Mouse (Mus musculus) urinary bladder, postnatal 4 days (tissue): Measurements from ENCODE around the gene Prkaca.
"Not testable (repeated sequence)": the region's sequence is repeated elsewhere in the genome, so short reads cannot be mapped to it uniquely, and the experiment has no call there.

Source experiments
- DNase-seq, 2 experiments: peaks; one replicate each; pipeline ENCODE4 v3.0.0; 2021 to 2022; ENCODE audit warnings: low spot score in 2 of 2

Gene Prkaca

DNA sequence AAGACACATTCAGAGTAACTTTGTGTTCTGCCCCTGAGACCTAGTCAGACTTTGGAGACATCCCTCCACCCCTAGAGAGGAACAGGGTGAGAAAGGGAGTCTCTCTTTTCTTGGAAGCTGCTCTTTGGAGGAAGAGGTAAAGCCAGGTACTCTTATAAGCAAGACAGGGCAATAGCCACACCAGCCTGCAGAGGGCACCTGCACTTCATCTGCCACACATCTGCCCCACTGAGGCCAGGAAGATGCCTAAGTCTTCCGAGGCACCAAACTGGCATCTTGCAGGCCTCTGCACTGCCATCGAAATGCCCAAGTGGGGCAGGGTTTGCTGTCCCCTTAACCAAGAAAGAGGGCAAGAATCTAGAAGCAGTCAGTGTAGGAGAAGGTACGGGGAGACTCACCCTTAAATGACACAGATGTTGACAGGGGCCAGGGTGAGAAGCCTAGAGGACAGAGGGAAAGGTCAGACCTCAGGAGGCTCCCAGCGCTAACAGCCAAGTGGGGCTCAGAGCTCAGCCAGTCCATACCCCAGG is 3.4 kb downstream of the Prkaca start:
- DNase-seq, result no peak

DNA sequence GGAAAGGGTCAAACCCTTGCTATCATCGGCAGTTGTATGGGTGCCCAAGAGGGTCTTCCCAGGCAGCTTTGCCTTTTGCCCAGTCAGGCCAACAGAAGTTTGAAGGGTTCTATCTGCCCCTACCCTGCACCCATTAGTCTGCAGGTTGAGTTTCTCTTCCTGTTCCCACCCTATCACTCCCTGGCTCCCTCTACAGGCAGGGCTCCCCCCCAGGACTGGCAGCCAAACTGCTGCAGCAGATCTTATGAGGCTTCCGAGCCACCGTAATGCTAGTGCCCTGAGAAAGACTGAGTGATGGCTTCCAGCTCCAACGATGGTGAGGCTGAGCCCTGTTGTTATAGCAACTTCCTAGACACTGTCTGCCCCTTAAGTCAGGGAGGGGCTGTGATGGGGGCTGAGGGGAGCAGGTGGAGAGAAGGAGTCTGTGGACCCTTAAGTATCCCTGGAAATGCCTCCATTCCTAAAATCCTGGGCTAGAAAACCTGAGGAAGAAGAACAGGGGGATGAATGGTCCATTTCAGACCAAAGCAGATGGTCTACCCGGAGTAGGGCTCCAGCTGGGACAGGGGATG is 4.1 kb downstream of the Prkaca start:
- DNase-seq, result no peak

DNA sequence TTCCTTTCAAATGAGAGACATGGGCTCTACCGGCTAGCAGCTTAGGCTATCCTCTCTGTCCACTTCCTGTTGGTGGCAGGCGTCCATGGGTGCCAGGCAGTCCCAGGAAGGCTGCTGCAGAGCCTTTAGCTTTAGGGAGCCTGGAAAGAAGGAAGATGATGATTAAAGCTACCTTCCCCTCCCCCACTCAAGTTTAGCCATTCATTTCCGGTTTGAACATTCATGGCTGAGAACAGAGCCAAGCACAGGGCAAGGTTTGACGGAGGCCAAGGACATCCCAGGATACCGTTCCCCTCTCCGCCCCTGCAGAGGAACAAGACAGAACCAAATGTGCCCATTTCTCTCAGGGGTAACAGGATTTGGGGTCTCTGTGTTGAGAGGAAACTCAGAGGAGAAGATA is 4.9 kb downstream of the Prkaca start:
- no peak for DNase-seq

DNA sequence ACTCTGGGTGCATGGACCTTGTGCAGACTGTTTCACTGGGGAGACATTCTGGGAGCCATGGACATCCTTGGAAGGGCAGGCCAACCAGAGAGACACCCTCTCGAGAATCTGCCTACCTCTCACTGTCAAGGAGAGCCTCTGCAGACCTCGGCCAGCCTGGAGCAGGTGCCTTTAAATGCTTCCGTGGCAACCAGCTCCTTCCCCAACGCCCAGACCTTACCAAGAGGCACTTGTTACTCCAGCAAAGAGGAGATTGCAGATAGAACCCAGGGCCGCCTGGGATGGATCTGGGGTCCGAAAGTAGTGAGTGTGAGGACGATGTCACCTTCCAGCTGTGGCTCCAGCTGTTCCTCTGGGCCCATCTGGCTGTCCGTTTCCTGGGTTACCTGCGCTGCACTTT is 5.4 kb downstream of the Prkaca start:
- DNase-seq, result no peak

DNA sequence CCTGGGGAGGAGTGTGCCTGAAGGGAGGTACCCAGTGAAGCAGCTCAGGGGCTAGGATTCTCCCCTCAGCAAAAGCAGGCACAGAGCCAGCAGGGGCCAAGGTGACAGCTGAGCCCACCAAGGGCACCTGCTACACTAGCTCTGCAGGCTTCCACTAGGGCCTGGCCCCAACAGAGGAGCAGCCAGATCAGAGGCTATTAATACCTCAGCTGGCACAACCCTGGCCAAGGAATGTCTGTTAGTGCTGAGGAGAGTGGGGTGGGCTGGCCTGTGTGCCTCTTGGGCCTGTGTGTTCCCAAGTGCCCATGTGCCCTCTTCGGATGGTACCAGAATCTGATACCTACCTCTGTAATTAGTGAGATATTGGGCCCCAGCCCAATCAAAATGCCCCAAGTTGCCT is 7.5 kb downstream of the Prkaca start:
- DNase-seq, result no peak

DNA sequence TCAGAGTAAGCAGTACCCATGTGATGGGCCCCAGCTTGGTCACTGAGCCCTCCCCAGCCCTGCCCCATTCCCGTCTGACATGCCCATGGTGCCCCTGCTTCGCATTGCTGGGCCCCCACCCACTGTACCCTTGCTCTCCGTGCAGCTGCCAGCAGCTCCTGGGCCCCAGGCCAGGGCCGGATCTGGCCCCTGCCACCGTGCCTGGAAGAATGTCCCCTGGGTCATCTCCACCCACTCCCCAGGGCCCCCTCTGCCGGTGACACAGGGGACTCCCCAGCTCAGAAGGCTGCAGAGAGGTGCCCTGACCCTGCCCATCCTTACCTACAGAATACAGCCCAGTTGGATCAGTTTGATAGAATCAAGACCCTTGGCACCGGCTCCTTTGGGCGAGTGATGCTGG is 8.1 kb downstream of the Prkaca start:
- DNase-seq, result no peak

DNA sequence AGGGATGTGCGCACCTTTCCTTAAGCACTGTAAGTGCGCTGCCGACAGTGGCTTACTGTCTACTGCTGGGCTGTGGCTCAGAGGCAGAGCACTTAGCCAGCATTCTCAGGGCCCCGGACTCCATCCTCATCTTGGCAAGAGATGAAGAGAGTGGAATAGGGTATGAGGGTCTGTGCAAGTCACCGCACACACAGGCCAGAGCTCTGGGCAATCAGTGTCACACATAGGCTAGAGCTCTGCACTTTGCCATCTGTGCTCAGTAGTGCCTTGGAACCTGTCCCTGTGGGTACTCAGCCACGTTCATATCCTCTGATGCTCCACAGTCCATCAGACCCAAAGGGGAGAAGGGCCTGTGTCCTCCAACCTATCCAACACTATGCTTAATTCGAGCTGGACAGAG is 8.7 kb downstream of the Prkaca start:
- no peak for DNase-seq

DNA sequence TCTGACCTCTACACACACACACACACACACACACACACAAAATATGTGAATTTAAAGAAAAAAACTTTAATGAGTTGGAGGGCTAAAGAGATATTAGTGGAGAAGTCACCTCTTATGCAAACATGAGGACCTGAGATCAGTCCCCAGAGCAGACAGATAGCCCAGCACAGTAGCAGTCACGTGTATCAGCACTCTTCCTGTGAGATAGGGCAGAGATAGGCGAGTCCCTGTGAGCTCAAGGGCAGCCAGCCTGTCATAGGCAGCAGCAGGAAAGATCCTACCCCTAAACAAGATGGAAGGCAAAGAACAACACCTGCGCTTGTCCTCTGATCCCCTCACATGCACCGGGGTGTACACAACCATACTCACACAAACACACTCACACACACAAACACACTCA is 9.7 kb downstream of the Prkaca start:
- no peak for DNase-seq

DNA sequence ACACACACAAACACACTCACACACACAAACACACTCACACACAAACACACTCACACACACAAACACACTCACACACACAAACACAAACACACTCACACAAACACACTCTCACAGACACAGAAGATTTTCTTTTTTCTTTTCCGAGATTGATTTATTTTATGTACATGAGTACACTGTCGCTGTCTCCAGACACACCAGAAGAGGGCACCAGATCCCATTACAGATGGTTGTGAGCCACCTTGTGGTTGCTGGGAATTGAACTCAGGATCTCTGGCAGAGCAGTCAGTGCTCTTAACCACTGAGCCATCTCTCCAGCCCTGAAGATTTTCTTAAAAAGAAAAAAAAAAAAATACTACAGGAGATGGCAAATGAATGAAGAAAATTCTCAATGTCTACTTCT is 10.4 kb downstream of the Prkaca start:
- DNase-seq, result not testable (repeated sequence)

DNA sequence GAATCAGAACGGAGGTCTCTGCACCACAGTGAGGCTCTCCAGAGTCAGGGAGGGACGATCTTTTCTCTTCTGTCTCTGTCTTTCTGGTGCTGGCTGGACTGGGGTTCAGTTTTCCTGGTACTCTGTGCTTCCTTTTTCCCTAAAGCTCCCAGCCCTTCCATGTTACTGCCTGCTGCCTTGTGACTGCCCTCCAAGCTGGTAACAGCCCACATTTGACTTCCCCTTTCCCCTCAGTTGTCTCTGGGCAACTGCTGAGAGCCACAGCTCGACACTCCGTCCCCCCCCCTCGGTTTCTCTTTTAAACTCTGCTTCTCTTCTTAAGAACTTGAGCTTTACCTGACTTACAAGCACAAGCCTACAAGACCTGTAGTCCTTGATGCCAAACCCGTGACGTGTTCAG is 16.4 kb downstream of the Prkaca start:
- no peak for DNase-seq

DNA sequence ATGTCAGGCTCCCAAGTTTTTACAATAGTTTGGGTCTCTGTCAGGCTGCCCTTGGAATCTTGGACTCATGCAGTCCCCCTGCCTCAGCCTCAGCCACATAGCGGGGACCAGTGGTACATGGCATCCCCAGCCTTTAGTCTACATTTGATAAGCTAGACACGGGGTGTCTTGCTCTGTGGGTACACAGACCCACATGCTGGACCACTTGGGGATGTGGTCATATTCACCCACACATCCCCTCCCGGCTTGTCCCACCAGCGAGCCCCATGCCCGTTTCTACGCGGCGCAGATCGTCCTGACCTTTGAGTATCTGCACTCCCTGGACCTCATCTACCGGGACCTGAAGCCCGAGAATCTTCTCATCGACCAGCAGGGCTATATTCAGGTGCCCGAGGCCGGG is 17.4 kb downstream of the Prkaca start:
- DNase-seq, result no peak

DNA sequence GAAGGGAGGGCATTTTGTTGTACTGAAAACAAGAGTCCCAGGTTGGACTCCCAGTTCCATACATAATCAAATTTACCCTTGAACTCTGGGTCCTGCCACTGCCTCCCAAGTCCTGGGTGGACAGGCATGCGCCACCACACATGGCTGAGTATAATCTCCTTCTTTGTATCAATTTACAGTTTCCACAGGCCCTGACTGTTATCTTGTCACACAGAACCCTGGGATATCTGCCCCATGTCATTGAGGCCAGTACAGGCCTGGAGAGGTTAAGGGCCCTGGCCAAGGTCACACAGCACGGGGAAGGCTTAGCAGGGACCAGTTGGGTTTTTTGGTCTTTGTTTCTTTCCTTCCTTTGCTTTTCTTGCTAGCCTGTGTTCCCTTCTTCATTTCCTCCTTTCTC is 19.7 kb downstream of the Prkaca start:
- no peak for DNase-seq

DNA sequence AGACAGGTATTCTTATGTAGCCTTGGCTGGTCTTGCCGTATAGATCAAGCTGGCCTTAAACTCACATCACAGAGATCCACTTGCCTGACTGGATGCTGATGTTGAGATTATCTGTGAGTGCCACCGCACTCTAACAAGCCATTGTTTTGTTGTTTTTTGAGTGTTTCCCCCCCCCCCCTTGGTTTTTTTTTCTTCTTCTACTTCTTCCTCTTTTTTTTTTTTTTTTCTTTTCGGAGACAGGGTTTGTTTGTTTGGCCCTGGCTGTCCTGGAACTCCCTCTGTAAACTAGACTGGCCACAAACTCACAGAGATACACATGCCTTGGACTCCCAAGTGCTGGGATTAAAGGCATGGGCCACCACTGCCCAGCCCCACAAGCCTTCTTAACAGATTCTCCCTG is 21.2 kb downstream of the Prkaca start:
- DNase-seq, result no peak

DNA sequence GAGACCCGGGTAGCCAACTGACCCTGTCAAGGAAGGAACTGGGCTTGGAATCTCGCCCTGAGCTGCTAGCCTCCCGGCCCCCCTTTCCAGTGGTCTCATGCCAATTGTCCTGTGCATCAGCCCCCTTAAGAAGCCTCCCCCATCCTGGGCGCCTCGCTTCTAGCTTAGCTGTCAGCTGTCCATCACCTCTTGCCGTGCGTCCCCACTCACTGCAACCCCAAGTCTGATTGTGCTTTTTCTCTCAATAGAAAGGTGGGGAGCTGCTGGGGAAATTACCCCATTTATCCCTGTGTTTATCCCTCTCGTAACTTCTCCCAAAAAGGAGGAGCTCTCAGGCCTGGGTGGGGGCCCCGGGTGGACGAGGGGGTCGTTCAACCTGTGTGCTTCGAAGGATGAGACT is 23.2 kb downstream of the Prkaca start:
- DNase-seq, result no peak

DNA sequence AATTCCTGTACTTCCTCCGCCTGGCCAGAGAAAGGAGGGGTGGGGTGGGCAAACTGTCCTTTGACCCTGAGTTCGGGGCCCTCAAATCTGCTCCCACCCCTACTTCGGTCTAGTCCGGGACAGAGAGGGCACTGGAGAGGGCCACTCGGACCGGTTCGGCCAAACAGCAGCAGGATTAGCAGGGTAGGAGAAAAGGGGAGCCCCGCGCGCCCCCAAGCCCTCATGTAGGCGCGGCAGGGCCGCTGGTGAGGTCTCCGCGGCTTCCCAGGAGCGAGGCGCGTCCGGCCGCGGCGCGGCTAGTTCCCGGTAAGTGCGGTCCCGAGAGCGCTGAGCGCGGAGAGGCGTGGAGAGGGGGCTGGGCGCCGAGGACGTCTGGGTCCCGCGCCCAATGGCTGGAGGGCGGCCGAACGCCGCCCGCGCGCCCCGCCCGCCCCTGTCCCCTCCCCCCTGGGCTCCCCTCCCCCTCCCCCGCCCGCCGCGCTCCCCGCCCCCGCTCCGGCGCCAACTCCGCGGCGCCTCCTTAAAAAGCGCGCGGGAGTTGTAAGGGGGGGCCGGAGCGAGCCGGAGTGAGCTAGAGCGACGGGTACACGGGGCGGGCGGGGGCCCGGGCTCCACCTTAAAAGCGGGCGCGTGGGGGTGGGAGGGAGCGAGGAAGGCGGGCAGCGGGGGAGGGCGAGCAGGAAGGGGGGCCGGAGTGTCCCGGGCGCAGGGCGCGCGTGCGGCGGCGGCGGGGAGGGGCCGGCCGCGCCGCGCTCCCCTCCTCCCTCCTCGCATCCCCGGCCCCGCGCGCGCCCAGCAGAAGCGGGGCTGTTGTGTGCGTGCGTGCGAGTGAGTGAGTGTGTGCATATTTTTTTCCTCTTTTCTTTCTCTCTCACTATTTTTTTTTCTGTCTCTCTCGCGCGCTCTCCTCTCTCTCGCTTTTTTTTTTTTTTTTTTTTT is 24.0 kb downstream of the Prkaca start:
- peak; percentile 80 to 88 for DNase-seq

DNA sequence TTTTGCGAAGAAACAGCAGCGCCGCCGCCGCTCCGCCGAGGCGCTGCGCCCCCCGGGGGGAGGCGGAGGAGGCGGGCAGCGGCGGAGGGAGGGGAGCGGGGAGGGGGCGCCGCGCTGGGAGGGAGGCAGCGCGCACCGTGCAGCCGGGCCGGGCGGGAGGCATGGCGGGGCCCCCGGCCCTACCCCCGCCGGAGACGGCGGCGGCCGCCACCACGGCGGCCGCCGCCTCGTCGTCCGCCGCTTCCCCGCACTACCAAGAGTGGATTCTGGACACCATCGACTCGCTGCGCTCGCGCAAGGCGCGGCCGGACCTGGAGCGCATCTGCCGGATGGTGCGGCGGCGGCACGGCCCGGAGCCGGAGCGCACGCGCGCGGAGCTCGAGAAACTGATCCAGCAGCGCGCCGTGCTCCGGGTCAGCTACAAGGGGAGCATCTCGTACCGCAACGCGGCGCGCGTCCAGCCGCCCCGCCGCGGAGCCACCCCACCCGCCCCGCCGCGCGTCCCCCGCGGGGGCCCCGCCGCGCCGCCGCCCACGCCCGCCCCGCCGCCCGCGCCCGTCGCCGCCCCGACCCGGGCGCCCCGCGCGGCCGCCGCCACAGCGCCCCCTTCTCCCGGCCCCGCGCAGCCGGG is 24.8 kb downstream of the Prkaca start, which contains the start of gene Samd1:
Gene Samd1 (plus strand): TSS at position 162 of the 631 bp plus-strand sequence.
- DNase-seq, result peak in 1 of 2 experiments; percentile 48

DNA sequence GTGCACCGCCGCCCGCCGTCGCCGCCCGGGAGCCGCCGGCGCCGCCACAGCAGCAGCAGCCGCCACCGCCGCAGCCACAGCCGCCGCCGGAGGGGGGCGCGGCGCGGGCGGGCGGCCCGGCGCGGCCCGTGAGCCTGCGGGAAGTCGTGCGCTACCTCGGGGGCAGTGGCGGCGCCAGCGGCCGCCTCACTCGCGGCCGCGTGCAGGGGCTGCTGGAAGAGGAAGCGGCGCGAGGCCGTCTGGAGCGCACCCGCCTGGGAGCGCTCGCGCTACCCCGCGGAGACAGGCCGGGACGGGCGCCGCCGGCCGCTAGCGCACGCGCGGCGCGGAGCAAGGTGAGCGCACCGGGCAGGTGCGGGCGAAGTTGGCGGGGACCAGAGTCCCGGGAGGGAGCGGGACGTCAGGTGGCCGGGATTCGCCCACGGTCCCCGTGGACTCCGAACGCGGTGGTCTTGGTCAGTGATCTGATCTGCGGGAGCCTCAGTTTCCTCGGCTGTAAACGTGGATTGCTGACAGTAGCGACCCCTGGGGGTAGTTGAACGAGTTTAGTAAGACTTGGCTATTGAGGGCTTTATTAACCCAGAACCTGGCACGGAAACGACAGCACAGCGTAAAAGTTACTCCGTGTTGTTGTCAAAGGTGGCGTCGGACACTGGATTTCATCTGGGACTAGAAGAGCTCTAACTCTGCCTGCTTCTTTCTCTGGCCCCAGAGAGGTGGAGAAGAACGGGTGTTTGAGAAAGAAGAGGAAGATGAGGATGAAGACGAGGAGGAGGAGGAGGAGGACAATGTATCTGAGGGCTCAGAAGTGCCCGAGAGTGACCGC is 25.7 kb downstream of the Prkaca start:
- peak in 1 of 2 experiments; percentile 46 for DNase-seq

DNA sequence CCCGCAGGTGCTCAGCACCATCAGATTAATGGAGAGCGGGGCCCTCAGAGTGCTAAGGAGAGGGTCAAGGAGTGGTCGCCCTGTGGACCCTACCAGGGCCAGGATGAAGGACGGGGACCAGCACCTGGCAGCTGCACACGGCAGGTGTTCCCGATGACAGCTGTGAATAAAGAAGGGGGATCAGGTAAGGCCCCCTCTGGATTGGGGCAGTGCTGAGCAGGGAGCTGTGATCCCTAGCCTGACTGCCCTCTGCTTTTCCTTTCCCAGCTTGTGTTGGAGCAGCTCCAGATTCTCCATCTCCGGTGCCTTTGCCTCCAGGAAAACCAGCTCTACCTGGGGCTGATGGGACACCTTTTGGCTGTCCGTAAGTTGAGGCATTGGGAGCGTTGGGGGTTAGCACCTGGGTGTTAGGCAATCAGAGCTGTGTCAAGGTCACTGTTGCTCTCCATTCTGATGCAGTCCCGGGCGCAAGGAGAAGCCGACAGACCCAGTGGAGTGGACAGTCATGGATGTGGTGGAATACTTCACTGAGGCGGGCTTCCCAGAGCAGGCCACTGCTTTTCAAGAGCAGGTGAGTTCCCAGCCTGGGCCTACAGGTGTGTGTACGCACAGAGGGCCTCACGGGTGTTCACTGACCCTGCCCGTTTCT is 26.4 kb downstream of the Prkaca start:
- DNase-seq, result no peak

DNA sequence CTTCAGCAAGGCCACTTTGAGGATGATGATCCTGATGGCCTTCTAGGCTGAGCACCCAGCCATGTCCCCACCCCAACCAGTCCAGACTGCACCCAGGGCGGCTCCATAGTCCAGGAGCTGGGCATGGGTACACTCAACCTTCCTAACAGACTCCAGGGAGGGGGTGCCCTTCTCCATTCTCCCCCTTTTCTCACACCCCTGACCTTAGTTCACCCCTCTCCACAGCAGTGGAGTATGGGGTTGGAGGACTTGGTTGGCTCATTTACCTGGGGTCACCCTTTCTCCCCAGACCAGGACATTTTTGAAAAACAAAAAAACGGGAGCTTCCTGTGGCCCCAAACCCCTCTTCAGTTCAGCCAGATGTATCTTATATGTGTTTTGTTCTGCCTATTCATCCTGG is 27.0 kb downstream of the Prkaca start:
- no peak for DNase-seq

DNA sequence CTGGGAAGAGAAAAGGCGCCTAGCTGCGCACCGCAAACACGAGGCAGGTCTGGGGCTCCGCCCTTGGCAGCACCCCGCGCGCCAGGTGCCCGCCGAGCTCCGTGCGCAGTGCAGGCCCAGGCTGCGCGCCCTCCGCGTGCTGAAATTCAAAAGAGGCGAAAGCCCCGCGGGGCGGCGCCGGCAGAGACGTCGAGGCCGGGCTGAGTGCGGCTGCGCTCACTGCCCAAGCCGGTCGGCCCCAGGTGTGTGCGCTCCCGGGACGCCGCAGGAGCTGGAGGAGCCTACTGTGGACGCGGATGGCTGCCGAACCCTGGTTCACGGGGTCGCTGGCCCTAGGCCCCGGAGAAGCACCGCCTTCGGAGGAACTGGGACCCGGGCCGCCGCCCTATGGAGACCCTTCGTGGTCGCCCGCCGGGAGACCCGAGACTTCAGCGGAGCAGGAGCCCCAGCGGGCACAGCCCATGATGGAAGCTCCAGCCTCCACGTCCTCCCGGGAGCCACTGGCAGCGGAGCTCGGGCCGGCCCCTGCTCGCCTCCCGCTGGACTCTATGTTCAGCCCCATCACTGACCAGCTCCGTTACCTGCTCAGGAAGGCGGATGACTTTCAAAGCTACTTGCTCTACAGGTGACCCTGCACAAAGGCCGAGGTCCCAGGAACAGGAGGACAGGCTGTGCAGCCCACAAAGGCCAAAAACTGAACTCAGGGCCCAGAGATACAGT is 28.6 kb downstream of the Prkaca start, which contains the start of gene 1700067K01Rik:
Gene 1700067K01Rik (plus strand): TSS at position 222 of the 720 bp plus-strand sequence.
- no peak for DNase-seq
